Mouse (Mus musculus) right cerebral cortex, postnatal 10 days (tissue): ENCODE data around the gene Rrm1.
A peak's percentile ranks its signal among the peaks of the same experiment; 100 is the strongest.
"Not testable (repeated sequence)": the region's sequence is repeated elsewhere in the genome, so short reads cannot be mapped to it uniquely, and the experiment has no call there.

Source experiments
- DNase-seq, 2 experiments: peaks; one replicate each; pipeline ENCODE4 v3.0.0; 2021; ENCODE audit warnings: low spot score in 2 of 2

The Rrm1 gene

GRCm38 (mm10) chr7:102441657-102442391 is at the start of gene Rrm1:
Gene Rrm1 (plus strand): TSS chr7:102441695.
- peak; percentile 98 for DNase-seq

- no peak for DNase-seq
Measured at GRCm38 (mm10) chr7:102393898-102394297, 47.6 kb upstream of the Rrm1 start.

GRCm38 (mm10) chr7:102395894-102396293 is 45.6 kb upstream of the Rrm1 start:
- DNase-seq: no peak

- no peak for DNase-seq
Measured at GRCm38 (mm10) chr7:102396331-102396730, 45.2 kb upstream of the Rrm1 start.

- peak in 1 of 2 experiments; percentile 41 for DNase-seq
Measured at GRCm38 (mm10) chr7:102399180-102399731, 42.2 kb upstream of the Rrm1 start.

GRCm38 (mm10) chr7:102404118-102404517 is 37.4 kb upstream of the Rrm1 start:
- no peak for DNase-seq

GRCm38 (mm10) chr7:102407440-102407839 is 34.1 kb upstream of the Rrm1 start:
- DNase-seq: no peak

- DNase-seq: not testable (repeated sequence)
Measured at GRCm38 (mm10) chr7:102415272-102415671, 26.2 kb upstream of the Rrm1 start.

GRCm38 (mm10) chr7:102415841-102416240 is 25.7 kb upstream of the Rrm1 start:
- no peak for DNase-seq

- peak; percentile 54 to 64 for DNase-seq
Measured at GRCm38 (mm10) chr7:102417398-102417797, 24.1 kb upstream of the Rrm1 start.

GRCm38 (mm10) chr7:102422036-102422435 is 19.5 kb upstream of the Rrm1 start:
- DNase-seq: no peak

GRCm38 (mm10) chr7:102425933-102426685 is 15.4 kb upstream of the Rrm1 start:
- no peak for DNase-seq

- no peak for DNase-seq
Measured at GRCm38 (mm10) chr7:102434344-102434743, 7.2 kb upstream of the Rrm1 start.

GRCm38 (mm10) chr7:102440822-102441656 is 456 bp upstream of the Rrm1 start:
- no peak for DNase-seq

- no peak for DNase-seq
Measured at GRCm38 (mm10) chr7:102442432-102442831, 937 bp downstream of the Rrm1 start.

- no peak for DNase-seq
Measured at GRCm38 (mm10) chr7:102444301-102444700, 2.8 kb downstream of the Rrm1 start.

- DNase-seq: no peak
Measured at GRCm38 (mm10) chr7:102446438-102446837, 4.9 kb downstream of the Rrm1 start.

- no peak for DNase-seq
Measured at GRCm38 (mm10) chr7:102458618-102459380, 17.3 kb downstream of the Rrm1 start.

GRCm38 (mm10) chr7:102467566-102467965 is 26.1 kb downstream of the Rrm1 start:
- DNase-seq: no peak

GRCm38 (mm10) chr7:102472675-102473074 is 31.2 kb downstream of the Rrm1 start:
- DNase-seq: no peak

GRCm38 (mm10) chr7:102476601-102477000 is 35.1 kb downstream of the Rrm1 start:
- DNase-seq: no peak
